Mouse (Mus musculus): ENCODE results near the gene Gldc. TPM values are rescaled to one million over a fixed set of nuclear protein-coding genes. Genes with fewer than 3 reads are reported as not detected.

Gldc gene
- polyA plus RNA-seq, 1 experiment, result 0.43 TPM

DNA sequence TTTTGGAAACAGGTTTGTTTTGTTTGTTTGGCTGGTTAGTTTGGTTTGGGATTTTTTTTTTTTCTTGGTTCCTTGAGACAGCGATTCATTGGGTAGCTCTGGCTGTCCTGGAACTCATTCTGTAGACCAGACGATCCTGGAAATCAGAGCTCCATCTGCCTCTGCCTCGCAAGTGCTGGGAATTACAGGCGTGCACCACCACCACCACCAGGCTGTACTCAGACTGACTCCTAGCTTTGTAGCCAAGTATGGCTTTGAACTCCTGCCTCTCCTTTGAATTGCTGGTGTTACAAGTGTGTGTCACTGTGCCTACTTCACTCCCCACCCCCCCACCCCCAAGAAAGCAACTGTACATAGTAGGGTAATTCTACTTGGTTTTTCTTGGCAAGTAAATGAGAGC lies 58.0 kb downstream of the Gldc start:
- H3ac ChIP-seq (ENCODE audit: control insufficient read depth, insufficient read length, low read depth), result no peak overlapping the region
- TF ChIP-seq FOSL1 (IDR thresholded peaks at IDR 0.05; ENCODE audit: insufficient read depth, low read length, poor library complexity, severe bottlenecking), result no peak
- H3K79me2 ChIP-seq (ENCODE audit: control insufficient read depth, insufficient read depth), result no peaks in the 10 kb centered on the region
- no peaks in the 10 kb centered on the region for H3K27me3 ChIP-seq (ENCODE audit: control insufficient read depth, insufficient read depth, insufficient read length)
- no peaks in the 10 kb centered on the region for H3K36me3 ChIP-seq (ENCODE audit: control insufficient read depth, insufficient read depth)
- no peak overlapping the region for H3K4me3 ChIP-seq (ENCODE audit: insufficient read depth, poor library complexity, severe bottlenecking)
- no peaks in the 10 kb centered on the region for H3K79me3 ChIP-seq (ENCODE audit: low read depth)

- Histone ChIP-seq H3K36me3 (ENCODE audit: control insufficient read depth, insufficient read depth) (no peaks in the 10 kb centered on the region), H3K4me3 (ENCODE audit: insufficient read depth, poor library complexity, severe bottlenecking) (no peak overlapping the region), H3K79me3 (ENCODE audit: low read depth) (no peaks in the 10 kb centered on the region), H3ac (ENCODE audit: control insufficient read depth, insufficient read length, low read depth) (no peak overlapping the region), H3K79me2 (ENCODE audit: control insufficient read depth, insufficient read depth) (no peaks in the 10 kb centered on the region), H3K27me3 (ENCODE audit: control insufficient read depth, insufficient read depth, insufficient read length) (no peaks in the 10 kb centered on the region)
- no peak for TF ChIP-seq CTCF (IDR thresholded peaks at IDR 0.05; ENCODE audit: control insufficient read depth, insufficient read depth, insufficient read length)
- no peak for TF ChIP-seq MYOG (IDR thresholded peaks at IDR 0.05; ENCODE audit: control insufficient read depth, extremely low read depth, insufficient read length)
- no peak for TF ChIP-seq FOSL1 (IDR thresholded peaks at IDR 0.05; ENCODE audit: insufficient read depth, low read length, poor library complexity, severe bottlenecking)
- no peak for TF ChIP-seq CEBPB (IDR thresholded peaks at IDR 0.05; ENCODE audit: low read depth)
- no peak for TF ChIP-seq MYOD1 (IDR thresholded peaks at IDR 0.05; ENCODE audit: control insufficient read depth, insufficient read length, low read depth)
- no peak for TF ChIP-seq MAX (IDR thresholded peaks at IDR 0.05)
- TF ChIP-seq USF1 (IDR thresholded peaks at IDR 0.05; ENCODE audit: low read depth), result no peak
Observed at GRCm38 (mm10) chr19:30115606-30116005, 59.6 kb downstream of the Gldc start.

GRCm38 (mm10) chr19:30114919-30115441 lies 60.2 kb downstream of the Gldc start:
- Histone ChIP-seq H3K79me2 (ENCODE audit: control insufficient read depth, insufficient read depth) (no peaks in the 10 kb centered on the region), H3K79me3 (ENCODE audit: low read depth) (no peaks in the 10 kb centered on the region), H3K36me3 (ENCODE audit: control insufficient read depth, insufficient read depth) (no peaks in the 10 kb centered on the region), H3ac (ENCODE audit: control insufficient read depth, insufficient read length, low read depth) (no peak overlapping the region), H3K4me3 (ENCODE audit: insufficient read depth, poor library complexity, severe bottlenecking) (no peak overlapping the region), H3K27me3 (ENCODE audit: control insufficient read depth, insufficient read depth, insufficient read length) (no peaks in the 10 kb centered on the region)
- TF ChIP-seq MAX (IDR thresholded peaks at IDR 0.05) (no peak), FOSL1 (IDR thresholded peaks at IDR 0.05; ENCODE audit: insufficient read depth, low read length, poor library complexity, severe bottlenecking) (no peak), CEBPB (IDR thresholded peaks at IDR 0.05; ENCODE audit: low read depth) (no peak), MYOD1 (IDR thresholded peaks at IDR 0.05; ENCODE audit: control insufficient read depth, insufficient read length, low read depth) (no peak), MYOG (IDR thresholded peaks at IDR 0.05; ENCODE audit: control insufficient read depth, extremely low read depth, insufficient read length) (no peak), USF1 (IDR thresholded peaks at IDR 0.05; ENCODE audit: low read depth) (no peak), CTCF (IDR thresholded peaks at IDR 0.05; ENCODE audit: control insufficient read depth, insufficient read depth, insufficient read length) (no peak)

- no peak for TF ChIP-seq USF1 (IDR thresholded peaks at IDR 0.05; ENCODE audit: low read depth)
- TF ChIP-seq FOSL1 (IDR thresholded peaks at IDR 0.05; ENCODE audit: insufficient read depth, low read length, poor library complexity, severe bottlenecking), result no peak
- no peak for TF ChIP-seq MYOG (IDR thresholded peaks at IDR 0.05; ENCODE audit: control insufficient read depth, extremely low read depth, insufficient read length)
- no peak for TF ChIP-seq MYOD1 (IDR thresholded peaks at IDR 0.05; ENCODE audit: control insufficient read depth, insufficient read length, low read depth)
- no peak for TF ChIP-seq CEBPB (IDR thresholded peaks at IDR 0.05; ENCODE audit: low read depth)
- no peak for TF ChIP-seq MAX (IDR thresholded peaks at IDR 0.05)
- no peak for TF ChIP-seq CTCF (IDR thresholded peaks at IDR 0.05; ENCODE audit: control insufficient read depth, insufficient read depth, insufficient read length)
- Histone ChIP-seq H3ac (ENCODE audit: control insufficient read depth, insufficient read length, low read depth) (no peak overlapping the region), H3K79me3 (ENCODE audit: low read depth) (no peaks in the 10 kb centered on the region), H3K79me2 (ENCODE audit: control insufficient read depth, insufficient read depth) (no peaks in the 10 kb centered on the region), H3K36me3 (ENCODE audit: control insufficient read depth, insufficient read depth) (no peaks in the 10 kb centered on the region), H3K4me3 (ENCODE audit: insufficient read depth, poor library complexity, severe bottlenecking) (no peak overlapping the region), H3K27me3 (ENCODE audit: control insufficient read depth, insufficient read depth, insufficient read length) (no peaks in the 10 kb centered on the region)
Observed at GRCm38 (mm10) chr19:30112961-30113688, 62.1 kb downstream of the Gldc start.

DNA sequence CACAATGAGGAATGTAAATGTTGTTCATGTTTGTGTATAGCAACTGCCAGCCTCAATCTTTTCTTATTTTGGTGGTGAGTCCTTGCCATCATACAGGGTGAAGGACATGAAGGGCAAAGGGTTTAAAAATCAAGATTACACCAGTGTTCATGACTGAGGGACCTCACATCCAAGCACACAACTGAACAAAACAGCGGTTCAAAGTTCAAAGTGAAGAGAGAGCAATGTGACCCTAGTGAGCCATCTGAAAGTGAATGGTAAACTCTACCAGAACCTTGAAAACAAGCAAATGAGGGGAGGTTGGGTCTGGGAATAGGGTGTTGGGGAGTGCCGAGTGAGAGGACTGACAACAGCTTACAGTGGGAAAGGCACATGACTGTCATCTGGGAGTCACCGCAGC lies 63.8 kb downstream of the Gldc start:
- no peaks in the 10 kb centered on the region for H3K27me3 ChIP-seq (ENCODE audit: control insufficient read depth, insufficient read depth, insufficient read length)
- no peak for TF ChIP-seq CEBPB (IDR thresholded peaks at IDR 0.05; ENCODE audit: low read depth)
- no peak for TF ChIP-seq MYOG (IDR thresholded peaks at IDR 0.05; ENCODE audit: control insufficient read depth, extremely low read depth, insufficient read length)
- TF ChIP-seq MAX (IDR thresholded peaks at IDR 0.05), result no peak
- no peak for TF ChIP-seq USF1 (IDR thresholded peaks at IDR 0.05; ENCODE audit: low read depth)
- TF ChIP-seq CTCF (IDR thresholded peaks at IDR 0.05; ENCODE audit: control insufficient read depth, insufficient read depth, insufficient read length), result no peak
- no peak for TF ChIP-seq FOSL1 (IDR thresholded peaks at IDR 0.05; ENCODE audit: insufficient read depth, low read length, poor library complexity, severe bottlenecking)

DNA sequence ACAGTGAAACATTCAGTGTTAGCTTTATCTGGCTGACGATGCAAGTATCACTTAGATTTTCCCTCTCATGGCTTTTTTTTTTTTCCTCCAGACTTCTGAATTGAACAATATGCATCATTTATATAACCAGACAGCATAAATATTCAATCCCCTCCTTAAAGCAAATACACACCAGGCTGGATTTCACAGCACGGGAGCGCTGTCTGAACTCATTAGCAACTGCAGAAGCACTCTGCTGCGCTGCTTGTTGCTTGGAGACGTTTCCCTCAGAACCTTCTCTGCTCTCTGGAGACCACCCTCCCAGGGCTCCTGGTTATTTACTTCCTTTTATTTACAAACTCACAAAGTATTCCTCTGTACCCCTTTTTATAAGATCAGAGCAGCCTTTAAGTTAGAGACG lies 66.1 kb downstream of the Gldc start:
- TF ChIP-seq FOSL1 (IDR thresholded peaks at IDR 0.05; ENCODE audit: insufficient read depth, low read length, poor library complexity, severe bottlenecking) (no peak), MYOG (IDR thresholded peaks at IDR 0.05; ENCODE audit: control insufficient read depth, extremely low read depth, insufficient read length) (no peak), CTCF (IDR thresholded peaks at IDR 0.05; ENCODE audit: control insufficient read depth, insufficient read depth, insufficient read length) (no peak), MYOD1 (IDR thresholded peaks at IDR 0.05; ENCODE audit: control insufficient read depth, insufficient read length, low read depth) (no peak), USF1 (IDR thresholded peaks at IDR 0.05; ENCODE audit: low read depth) (no peak), CEBPB (IDR thresholded peaks at IDR 0.05; ENCODE audit: low read depth) (no peak), MAX (IDR thresholded peaks at IDR 0.05) (no peak)

More for the DNA sequence above, 63.8 kb downstream of the Gldc start:
- Histone ChIP-seq H3K4me3 (ENCODE audit: insufficient read depth, poor library complexity, severe bottlenecking) (no peak overlapping the region), H3K79me3 (ENCODE audit: low read depth) (no peaks in the 10 kb centered on the region), H3K79me2 (ENCODE audit: control insufficient read depth, insufficient read depth) (no peaks in the 10 kb centered on the region), H3K36me3 (ENCODE audit: control insufficient read depth, insufficient read depth) (no peaks in the 10 kb centered on the region), H3ac (ENCODE audit: control insufficient read depth, insufficient read length, low read depth) (no peak overlapping the region)

More for the DNA sequence above, 66.1 kb downstream of the Gldc start:
- no peaks in the 10 kb centered on the region for H3K36me3 ChIP-seq (ENCODE audit: control insufficient read depth, insufficient read depth)
- no peak overlapping the region for H3ac ChIP-seq (ENCODE audit: control insufficient read depth, insufficient read length, low read depth)
- no peaks in the 10 kb centered on the region for H3K79me3 ChIP-seq (ENCODE audit: low read depth)
- no peaks in the 10 kb centered on the region for H3K79me2 ChIP-seq (ENCODE audit: control insufficient read depth, insufficient read depth)
- no peaks in the 10 kb centered on the region for H3K27me3 ChIP-seq (ENCODE audit: control insufficient read depth, insufficient read depth, insufficient read length)
- no peak overlapping the region for H3K4me3 ChIP-seq (ENCODE audit: insufficient read depth, poor library complexity, severe bottlenecking)
